Mouse (Mus musculus) left cerebral cortex, postnatal 36 days (tissue): ENCODE results near the gene Nfkbid. TPM values are rescaled to one million over a fixed set of nuclear protein-coding genes. Genes with fewer than 3 reads are reported as not detected.
"Not testable (repeated sequence)": the region's sequence is repeated elsewhere in the genome, so short reads cannot be mapped to it uniquely, and the experiment has no call there.

Experiments used
- DNase-seq, 2 experiments: peaks; one replicate each; pipeline ENCODE4 v3.0.0; 2021 to 2022; ENCODE audit warnings: low spot score in 2 of 2, mixed read lengths in 1 of 2
- intact Hi-C: fragments of 180-260 bp; cut with DNase I; formaldehyde crosslinking; loops from one replicate; pipeline ENCODE4 v1.15.1; 2025
- total RNA-seq, 2 experiments: library from RNA; stranded (reverse); gene quantifications; 2 replicates each; pipeline ENCODE4 v1.2.3; 2021

The Nfkbid gene
- total RNA-seq, 2 experiments from 2014 or later, result 2.9 to 3.6 TPM

DNA sequence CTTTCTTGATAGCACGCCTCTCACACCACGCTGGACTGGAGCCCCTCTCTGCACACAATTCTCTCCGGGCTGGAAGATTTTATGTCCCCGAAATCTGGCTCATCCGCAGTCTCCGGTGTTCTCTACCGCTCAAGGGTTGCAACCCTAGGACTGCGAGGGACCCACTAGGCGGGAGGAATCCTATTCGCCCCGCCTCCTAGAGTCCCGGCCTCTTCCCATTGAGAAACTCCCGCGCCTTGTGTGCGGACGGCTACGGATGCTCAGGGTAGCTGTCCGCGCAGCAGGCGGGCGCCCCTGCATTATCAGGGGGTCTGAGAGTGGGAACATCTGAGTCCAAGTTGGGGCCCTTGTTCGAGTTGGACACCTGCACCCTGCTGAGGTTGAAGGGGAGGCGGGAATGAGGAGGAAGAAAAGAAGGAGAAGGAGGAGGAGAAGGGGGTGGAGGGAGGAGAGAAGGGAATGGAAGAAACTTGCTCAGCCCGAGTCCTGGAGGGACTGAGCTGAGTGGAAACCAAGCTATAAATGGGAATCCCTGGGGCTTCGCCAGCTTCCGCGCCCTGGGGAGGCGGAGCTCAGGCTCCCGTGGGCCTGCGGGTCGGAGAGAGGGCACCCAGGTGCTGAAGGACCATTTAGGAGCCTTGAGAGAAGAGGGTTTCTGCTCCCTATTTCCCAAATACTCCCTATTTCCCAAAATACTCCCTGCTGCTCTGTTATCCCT lies 35.5 kb downstream of the Nfkbid start:
- intact Hi-C loops, result no loop called here
- no peak for DNase-seq

DNA sequence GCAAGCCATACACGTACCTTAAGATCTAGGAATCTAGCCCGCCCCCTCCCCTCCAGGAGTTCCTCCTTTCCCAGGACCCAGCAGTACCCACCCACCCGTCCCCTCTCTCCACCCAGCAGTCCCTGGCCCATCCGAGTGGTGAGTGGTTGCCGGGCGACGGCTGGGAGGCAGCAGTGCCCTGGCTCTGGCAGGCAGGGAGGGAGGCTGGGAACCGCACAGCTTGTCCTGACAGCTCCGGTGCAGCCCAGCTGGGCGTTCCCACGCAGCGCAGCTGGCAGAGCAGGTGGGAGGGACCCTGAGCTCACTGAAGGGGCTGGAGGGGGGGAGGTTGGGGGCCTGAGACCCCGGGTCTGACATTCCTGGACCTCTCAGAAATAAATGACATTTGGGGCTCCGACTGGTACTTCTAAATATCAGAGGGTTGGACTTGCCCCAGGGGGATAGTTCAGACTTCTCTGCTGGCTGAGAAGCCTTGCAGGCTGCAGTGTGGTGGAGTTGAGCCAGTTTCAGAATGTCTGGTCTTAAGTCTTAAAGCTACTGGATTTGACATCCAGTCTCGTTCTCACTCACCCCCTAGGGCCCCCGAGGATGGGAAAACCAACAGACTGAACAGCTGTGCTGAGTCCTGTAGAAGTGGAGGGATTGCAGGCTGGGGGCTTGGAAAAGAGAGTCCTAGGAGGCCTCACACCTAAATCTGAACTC lies 36.2 kb downstream of the Nfkbid start, which contains the start of the genes Kirrel2 and Nphs1:
Gene Kirrel2 (minus strand): TSS at position 62 of the 702 bp plus-strand sequence.
Gene Nphs1 (plus strand): TSS at position 687 of the 702 bp plus-strand sequence.
- peak; percentile 74 to 77 for DNase-seq
- intact Hi-C loops, result no loop called here

DNA sequence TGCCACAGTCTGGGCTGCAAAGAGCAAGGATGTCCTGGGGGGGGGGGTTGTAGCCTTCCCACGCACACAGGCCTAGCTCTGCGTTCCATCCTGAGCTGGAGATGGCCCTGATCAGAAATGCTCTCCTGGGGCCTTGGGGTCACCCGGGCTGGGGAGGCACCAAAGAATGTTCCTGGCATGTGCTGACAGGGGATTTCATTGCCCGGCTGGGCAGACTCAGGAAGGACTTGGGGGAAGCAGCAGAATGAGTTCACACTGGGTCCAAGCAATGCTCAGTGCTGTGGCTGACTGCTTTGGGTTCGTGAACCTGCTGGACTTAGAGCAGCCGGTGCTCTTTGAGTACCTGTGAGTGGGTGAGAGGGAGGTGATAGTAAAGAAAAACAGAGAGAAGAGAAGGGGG lies 38.0 kb downstream of the Nfkbid start:
- intact Hi-C loops, result no loop called here
- DNase-seq, result no peak

DNA sequence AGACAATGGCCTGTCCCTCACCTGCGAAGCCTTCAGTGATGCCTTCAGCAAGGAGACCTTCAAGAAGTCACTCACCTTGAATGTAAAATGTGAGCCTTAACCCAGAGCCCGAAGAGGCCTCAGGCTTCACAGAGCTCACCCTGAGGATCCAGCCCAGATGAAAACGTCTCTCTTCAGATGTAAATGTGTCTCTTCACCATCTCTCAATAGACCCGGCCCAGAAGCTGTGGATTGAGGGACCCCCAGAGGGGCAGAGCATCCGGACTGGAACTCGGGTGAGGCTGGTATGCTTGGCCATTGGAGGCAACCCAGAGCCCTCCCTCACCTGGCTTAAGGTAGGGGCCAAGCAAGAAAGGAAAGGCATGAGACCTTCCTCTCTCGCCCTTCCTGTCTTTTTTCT lies 42.0 kb downstream of the Nfkbid start:
- intact Hi-C loops, result no loop called here
- no peak for DNase-seq

DNA sequence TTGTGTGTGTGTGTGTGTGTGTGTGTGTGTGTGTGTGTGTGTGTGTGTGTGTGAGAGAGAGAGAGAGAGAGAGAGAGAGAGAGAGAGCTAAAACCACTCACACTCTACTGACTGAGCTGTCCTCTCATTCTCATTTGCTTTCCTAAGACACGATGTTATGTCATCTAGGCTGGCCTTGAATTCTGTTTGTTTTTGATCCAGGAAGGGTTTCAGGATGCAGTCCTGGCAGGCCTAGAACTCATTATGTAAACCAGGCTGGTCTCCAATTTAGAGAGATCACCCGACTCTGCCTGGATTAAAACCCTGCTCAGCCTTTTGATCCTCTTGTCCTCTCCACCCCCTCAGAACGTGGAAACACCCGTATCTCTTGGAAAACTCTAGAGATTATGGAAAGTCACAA lies 42.5 kb downstream of the Nfkbid start:
- intact Hi-C loops, result no loop called here
- no peak for DNase-seq

DNA sequence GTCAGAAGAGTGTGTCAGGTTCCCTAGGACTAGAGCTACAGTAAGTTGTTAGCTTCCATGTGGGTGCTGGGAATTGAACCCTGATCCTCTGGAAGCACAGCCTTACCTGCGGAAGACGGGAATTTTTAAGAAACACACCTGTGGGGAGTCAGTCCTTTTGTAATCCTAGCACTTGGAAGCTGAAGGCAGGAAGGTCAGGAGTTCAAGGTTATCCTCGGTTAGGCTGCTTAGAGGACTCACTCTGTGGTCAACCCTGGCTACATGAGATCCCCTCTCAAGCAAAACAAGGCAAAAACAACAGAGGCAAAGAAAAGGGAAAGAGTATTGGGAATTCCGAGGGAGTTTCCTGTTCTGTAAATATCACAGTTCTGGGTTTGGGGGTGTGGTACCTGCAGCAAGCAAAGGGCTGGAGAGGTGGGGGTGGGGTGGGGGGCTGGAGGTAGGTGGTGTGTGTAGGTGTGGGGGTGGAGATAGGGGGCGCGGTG lies 43.3 kb downstream of the Nfkbid start:
- no peak for DNase-seq
- intact Hi-C loops, result no loop called here

DNA sequence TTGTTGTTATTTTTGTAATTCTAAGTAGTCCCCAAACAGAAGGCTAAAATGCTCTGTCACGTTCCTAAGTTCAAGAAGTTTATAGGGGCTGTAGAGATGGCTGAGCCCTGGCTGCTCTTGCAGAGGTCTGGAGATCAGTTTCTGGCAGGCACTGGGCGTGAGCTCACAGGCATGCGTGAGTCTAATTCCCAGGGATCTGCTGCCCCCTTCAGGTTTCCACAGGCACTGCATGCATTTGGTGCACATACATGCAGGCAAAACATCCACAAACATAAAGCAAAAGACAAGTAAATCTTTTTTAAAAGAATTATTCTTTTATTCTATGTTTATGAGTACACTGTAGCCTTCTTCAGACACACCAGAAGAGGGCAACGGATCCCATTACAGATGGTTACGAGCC lies 50.9 kb downstream of the Nfkbid start:
- intact Hi-C loops, result loop anchor here (2.0 kb wide), 1 partner anchor 30 kb away; no protein-coding TSS in a partner anchor
- DNase-seq, result no peak

DNA sequence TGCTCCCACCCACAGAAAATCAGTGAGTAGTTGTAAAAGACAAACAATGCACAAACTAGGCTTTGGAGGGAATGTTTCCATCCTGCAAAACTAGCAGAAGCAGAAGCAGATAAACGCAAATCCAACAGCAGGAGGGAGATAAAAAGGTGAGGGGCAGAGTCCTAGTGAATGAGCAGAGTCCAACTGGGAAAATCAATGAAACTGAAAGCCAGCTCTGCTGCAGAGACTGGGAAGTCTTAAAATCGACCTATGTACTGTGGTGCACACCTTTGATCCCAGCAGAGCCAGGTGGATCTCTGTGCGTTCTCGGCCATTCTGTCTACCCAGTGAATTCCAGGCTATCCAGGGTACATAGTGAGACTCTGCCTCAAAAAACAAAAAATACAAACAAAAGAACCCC lies 53.5 kb downstream of the Nfkbid start:
- no peak for DNase-seq
- intact Hi-C loops, result no loop called here

DNA sequence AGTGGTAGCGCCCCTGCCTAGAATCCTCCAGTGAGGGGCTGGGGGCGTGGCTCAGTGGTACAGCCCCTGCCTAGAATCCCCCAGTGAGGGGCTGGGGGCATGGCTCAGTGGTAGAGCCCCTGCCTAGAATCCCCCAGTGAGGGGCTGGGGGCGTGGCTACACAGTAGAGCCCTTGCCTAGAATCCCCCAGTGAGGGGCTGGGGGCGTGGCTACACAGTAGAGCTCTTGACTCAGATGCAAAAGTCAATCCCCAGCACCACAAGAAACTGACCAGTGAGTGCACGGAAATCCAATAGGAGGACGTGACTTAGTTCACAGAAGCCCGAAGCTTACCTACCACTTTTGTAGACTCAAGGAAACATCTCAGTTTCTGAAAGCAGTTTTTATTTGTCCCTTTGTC lies 54.6 kb downstream of the Nfkbid start:
- intact Hi-C loops, DNase-seq: not testable (repeated sequence)

DNA sequence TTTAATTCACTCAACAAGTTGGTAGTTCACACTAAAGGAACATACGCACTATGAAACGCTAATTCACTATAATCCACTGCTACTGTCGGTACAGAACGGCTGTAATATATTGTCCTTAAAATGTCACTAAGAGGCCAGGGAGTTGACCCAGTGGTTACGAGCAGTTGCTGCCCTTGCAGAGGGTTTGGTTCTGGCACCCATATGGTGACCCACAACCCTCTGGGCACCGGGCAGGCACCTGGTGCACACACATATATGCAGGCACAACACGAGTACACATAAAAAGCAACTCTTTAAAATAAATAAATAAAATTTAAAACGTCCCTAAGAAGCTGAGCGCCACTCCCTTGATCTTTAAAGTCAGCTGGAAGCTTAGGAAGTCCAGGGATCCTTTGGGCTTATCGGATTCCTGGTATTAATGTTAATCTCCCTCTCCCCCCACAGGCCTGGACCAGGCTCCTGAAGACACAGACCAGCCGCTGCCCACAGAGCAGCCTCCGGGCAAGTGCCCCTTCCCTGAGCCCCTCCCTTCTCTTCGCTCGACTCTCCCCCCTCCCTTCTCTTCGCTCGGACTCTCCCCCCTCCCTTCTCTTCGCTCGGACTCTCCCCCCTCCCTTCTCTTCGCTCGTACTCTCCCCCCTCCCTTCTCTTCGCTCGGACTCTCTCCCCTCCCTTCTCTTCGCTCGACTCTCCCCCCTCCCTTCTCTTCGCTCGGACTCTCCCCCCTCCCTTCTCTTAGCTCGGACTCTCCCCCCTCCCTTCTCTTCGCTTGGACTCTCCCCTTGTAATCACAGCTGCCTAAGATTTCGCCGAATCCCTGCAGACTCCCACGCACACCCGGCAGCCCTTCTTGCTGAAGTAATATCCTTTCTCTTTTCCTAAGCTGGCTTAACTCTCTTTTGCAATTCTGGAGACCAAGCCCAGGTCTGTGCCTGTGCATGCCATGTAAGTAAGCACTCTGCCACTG lies 56.2 kb downstream of the Nfkbid start:
- peak; percentile 46 to 60 for DNase-seq
- intact Hi-C loops, result no loop called here

Other genes with a start within 250 kb of the Nfkbid start
- gene Cox7a1, start 237.6 kb upstream of the Nfkbid start, total RNA-seq, result 1 to 10 TPM; 5.8 to 6.0 TPM
- gene Capns1, start 222.9 kb upstream of the Nfkbid start, total RNA-seq, result 100 to 1,000 TPM; 175 to 181 TPM
- 10 to 100 TPM; 45.6 to 53.4 TPM for gene Polr2i, start 189.8 kb upstream of the Nfkbid start, total RNA-seq
- gene Tbcb, start 189.5 kb upstream of the Nfkbid start, total RNA-seq, result 100 to 1,000 TPM; 135 to 142 TPM
- gene Ovol3, start 186.0 kb upstream of the Nfkbid start, total RNA-seq, result not detected
- under 1 TPM; 0.32 to 0.41 TPM for gene Thap8, start 141.6 kb upstream of the Nfkbid start, total RNA-seq
- 1 to 10 TPM; 1.0 to 1.1 TPM for gene Wdr62, start 141.3 kb upstream of the Nfkbid start, total RNA-seq
- gene Clip3, start 130.0 kb upstream of the Nfkbid start, total RNA-seq, result 100 to 1,000 TPM; 491 to 494 TPM
- gene Alkbh6, start 113.0 kb upstream of the Nfkbid start, total RNA-seq, result 10 to 100 TPM; 58.7 to 65.2 TPM
- gene Syne4, start 106.9 kb upstream of the Nfkbid start, total RNA-seq, result 1 to 10 TPM; 6.4 to 9.1 TPM
- under 1 TPM; 0.52 to 0.54 TPM for gene E130208F15Rik, start 100.0 kb upstream of the Nfkbid start, total RNA-seq
- gene Sdhaf1, start 97.8 kb upstream of the Nfkbid start, total RNA-seq, result 1 to 10 TPM; 7.5 to 9.4 TPM
- gene Lrfn3, start 59.0 kb upstream of the Nfkbid start, total RNA-seq, result 10 to 100 TPM; 32.9 to 35.1 TPM
- gene Tyrobp, start 8.0 kb upstream of the Nfkbid start, total RNA-seq, result 10 to 100 TPM; 25.0 to 28.4 TPM
- 1 to 10 TPM; 1.2 to 2.1 TPM for gene Hcst, start 1.9 kb upstream of the Nfkbid start, total RNA-seq
- gene Aplp1, start 23.8 kb downstream of the Nfkbid start, total RNA-seq, result 1,000 to 10,000 TPM; 1,238 to 1,418 TPM
- 10 to 100 TPM; 12.9 to 17.8 TPM for gene Kirrel2, start 36.0 kb downstream of the Nfkbid start, total RNA-seq
- under 1 TPM; 0.99 to 1.00 TPM for gene Nphs1, start 36.6 kb downstream of the Nfkbid start, total RNA-seq
- not detected for gene Prodh2, start 71.9 kb downstream of the Nfkbid start, total RNA-seq
- gene Arhgap33, start 113.3 kb downstream of the Nfkbid start, total RNA-seq, result 100 to 1,000 TPM; 156 to 209 TPM
- 1 to 10 TPM; 4.2 to 5.1 TPM for gene Hspb6, start 130.4 kb downstream of the Nfkbid start, total RNA-seq
- 1 to 10 TPM; 2.8 to 4.5 TPM for gene Proser3, start 130.6 kb downstream of the Nfkbid start, total RNA-seq
- 10 to 100 TPM; 35.9 to 45.5 TPM for gene Lin37, start 138.1 kb downstream of the Nfkbid start, total RNA-seq
- 10 to 100 TPM; 68.0 to 71.4 TPM for gene U2af1l4, start 141.6 kb downstream of the Nfkbid start, total RNA-seq
- 1 to 10 TPM; 3.6 to 9.3 TPM for gene Gm49396, start 141.6 kb downstream of the Nfkbid start, total RNA-seq
- 10 to 100 TPM; 79.8 to 85.1 TPM for gene Psenen, start 141.9 kb downstream of the Nfkbid start, total RNA-seq
- gene Igflr1, start 143.7 kb downstream of the Nfkbid start, total RNA-seq, result 1 to 10 TPM; 1.8 to 4.5 TPM
- 10 to 100 TPM; 41.3 to 62.2 TPM for gene Kmt2b, start 167.0 kb downstream of the Nfkbid start, total RNA-seq
- gene Zbtb32, start 177.2 kb downstream of the Nfkbid start, total RNA-seq, result not detected
- gene Upk1a, start 191.1 kb downstream of the Nfkbid start, total RNA-seq, result under 1 TPM in 1 of 2 experiments, not detected in 1; 0.36 TPM
- 100 to 1,000 TPM; 561 to 663 TPM for gene Cox6b1, start 204.4 kb downstream of the Nfkbid start, total RNA-seq
- not detected for gene Etv2, start 214.1 kb downstream of the Nfkbid start, total RNA-seq
- 10 to 100 TPM; 67.4 to 74.4 TPM for gene Rbm42, start 228.6 kb downstream of the Nfkbid start, total RNA-seq
- gene Haus5, start 243.3 kb downstream of the Nfkbid start, total RNA-seq, result 1 to 10 TPM; 4.0 to 5.7 TPM
- not detected for gene Pmis2, start 249.9 kb downstream of the Nfkbid start, total RNA-seq